Mouse (Mus musculus) megakaryocyte progenitor cell, adult 5-6 weeks (primary cell): ENCODE data around the gene Nr3c2. TPM values are rescaled to one million over a fixed set of nuclear protein-coding genes. Genes with fewer than 3 reads are reported as not detected.

Experiments
- ATAC-seq: replicated peaks from 2 replicates; pipeline ENCODE4 v1.8.0; 2016; ENCODE audit warnings: mild to moderate bottlenecking, moderate TSS enrichment, inconsistent platforms; ENCODE audit not compliant: poor library complexity
- total RNA-seq, 2 experiments: library from RNA; stranded (forward) in 1 of 2; stranded (reverse) in 1 of 2; fragments of 157-497, 149-512 nt in 1 of 2; fragments of 200-1000 nt in 1 of 2; gene quantifications; 2 replicates each; pipeline versions ENCODE4 v1.2.3 to v1.2.4; 2015 to 2017

Gene Nr3c2
- total RNA-seq, 2 experiments from 2014 or later, result 0.29 to 1.3 TPM

DNA sequence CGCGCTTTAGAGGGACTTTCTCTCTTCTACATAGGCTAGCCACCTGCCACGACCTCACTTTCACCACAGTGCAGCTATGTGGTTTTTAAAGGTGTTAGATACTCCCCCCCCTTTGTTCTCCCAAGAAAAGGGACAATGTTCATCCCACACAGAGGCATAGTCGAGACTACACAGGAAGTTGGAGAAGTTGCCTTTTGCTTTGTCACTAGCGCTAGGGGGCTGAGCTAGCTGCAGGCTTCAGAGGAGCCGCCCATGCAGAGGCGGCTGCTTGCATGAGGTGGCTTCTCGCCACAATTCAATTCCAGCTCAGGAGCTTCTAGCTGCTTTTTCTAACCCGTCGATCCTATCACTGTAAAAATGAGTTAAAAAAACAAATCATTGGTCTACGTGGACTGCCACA, 393.4 kb downstream of the Nr3c2 start:
- no peak for ATAC-seq

DNA sequence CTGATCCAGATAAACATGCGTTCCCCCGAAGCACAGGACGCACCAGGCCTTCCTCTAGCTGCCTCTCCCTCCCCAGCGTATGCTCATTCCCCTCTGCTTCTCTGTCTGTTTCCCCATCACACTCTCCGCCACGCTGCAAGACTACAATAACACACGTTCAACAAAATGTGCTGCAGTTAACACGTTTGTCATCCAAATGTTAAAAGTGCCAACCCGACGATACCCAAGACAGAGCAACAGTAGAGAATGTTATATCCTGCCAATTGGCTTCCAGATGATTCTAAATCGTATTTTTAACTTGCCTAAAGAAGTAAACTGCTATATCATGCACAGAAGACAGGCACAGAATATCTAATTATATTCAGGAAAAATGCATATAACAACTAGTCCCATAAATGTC, 395.4 kb downstream of the Nr3c2 start:
- no peak for ATAC-seq
